ENCODE assay signal across 8 mouse cellular contexts in the genomic region with DNA sequence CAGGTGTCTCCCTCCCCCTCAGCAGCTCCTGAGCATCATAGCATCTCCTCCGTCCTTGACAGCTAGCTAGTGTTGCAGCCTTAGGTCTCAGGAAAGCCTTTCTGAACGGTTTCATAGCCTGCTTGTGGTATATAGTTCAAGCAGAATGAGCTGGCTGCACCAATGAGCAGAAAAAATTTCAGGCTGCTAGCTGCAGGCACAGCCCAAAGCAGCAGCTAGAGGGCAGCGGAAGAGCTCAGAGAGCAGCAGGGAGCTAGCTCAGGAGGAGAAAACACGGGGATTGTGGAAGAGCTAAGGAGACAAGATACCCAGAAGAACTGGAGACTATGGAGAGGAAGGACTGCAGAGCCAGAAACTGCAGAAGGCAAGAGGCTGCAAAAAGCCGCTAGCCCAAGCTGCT. TPM values are rescaled to one million over a fixed set of nuclear protein-coding genes. Genes with fewer than 3 reads are reported as not detected.
A peak's percentile ranks its signal among the peaks of the same experiment; 100 is the strongest.
DNase-seq lines count a peak whose midpoint lies in the region; ATAC-seq and TF ChIP-seq lines count a peak whose summit lies in the region.

No protein-coding gene starts in this region.

- TF ChIP-seq POLR2A in lung, adult 2 months (IDR thresholded peaks at IDR 0.05; ENCODE audit: borderline replicate concordance, extremely low read depth, low read depth, low read length), result no peak

- H3K4me1 ChIP-seq in lung, adult 2 months (ENCODE audit: control insufficient read depth, insufficient read depth, low read length), result no peaks in the 10 kb centered on the region

- peak; percentile 14 for DNase-seq in CD4-positive, CD25-positive, alpha-beta regulatory T cell, adult 2 months (ENCODE audit: low read depth, low spot score)
- no peak for DNase-seq in lung, adult 2 months
- DNase-seq in lung, postnatal 36 days, result no peak
- peak; percentile 61 for DNase-seq in embryo, embryonic 11 days
- peak; percentile 44 to 53 for DNase-seq in layer of hippocampus, postnatal 36 days
- DNase-seq in retina, postnatal 1 day, result peak; percentile 59
- no peak for DNase-seq in spleen, postnatal 36 days (ENCODE audit: low spot score in 2 of 2)

- peak; percentile 58 for TF ChIP-seq CTCF in lung, adult 2 months (IDR thresholded peaks at IDR 0.05; ENCODE audit: insufficient read depth, low read length)

- no peak overlapping the region for H3K4me3 ChIP-seq in lung, adult 2 months (replicated peaks; ENCODE audit: extremely low read depth, low read depth, low read length)

- no peak for ATAC-seq in CD4-positive, CD25-positive, alpha-beta regulatory T cell, adult 4 months

- WGBS in lung, adult 2 months, result 21% methylated on average over 5 of the region's 5 CpGs

RNA-seq across cellular contexts. Expression of gene Btbd7, which starts 7.5 kb away (rescaled TPM):
- polyA plus RNA-seq in CD4-positive, CD25-positive, alpha-beta regulatory T cell, adult 4 months (2017; shearing (Covaris generic)), result 10 to 100 TPM; 11.5 to 11.9 TPM
- polyA plus RNA-seq in lung, adult 2 months (2012; rRNA removed), result 18.2 and 22.5 TPM in 2 replicates
- total RNA-seq in layer of hippocampus, postnatal 36 days (2021), result 10 to 100 TPM; 17.6 to 21.8 TPM

RNA-seq across cellular contexts. Expression of gene Cox8c, which starts 13.4 kb away (rescaled TPM):
- not detected for polyA plus RNA-seq in CD4-positive, CD25-positive, alpha-beta regulatory T cell, adult 4 months (2017; shearing (Covaris generic))
- not detected in 2 replicates for polyA plus RNA-seq in lung, adult 2 months (2012; rRNA removed)
- not detected for total RNA-seq in layer of hippocampus, postnatal 36 days (2021)

Comparison
In these comparisons a context has a peak if more than half of its experiments do, and no peak if none do; other contexts are left out.
1. DNase-seq: peak in CD4-positive, CD25-positive, alpha-beta regulatory T cell, adult 2 months (single experiment), embryo, embryonic 11 days (single experiment), layer of hippocampus, postnatal 36 days (2 of 2) and retina, postnatal 1 day (single experiment); none in lung, adult 2 months (single experiment), lung, postnatal 36 days (single experiment) and spleen, postnatal 36 days (0 of 2).